Mouse (Mus musculus): Measurements from ENCODE around the gene Gm13287. TPM values are rescaled to one million over a fixed set of nuclear protein-coding genes. Genes with fewer than 3 reads are reported as not detected.
"Not testable (repeated sequence)": the region's sequence is repeated elsewhere in the genome, so short reads cannot be mapped to it uniquely, and the experiment has no call there.

Gene Gm13287
- polyA plus RNA-seq, 1 experiment from 2014 or later = not detected

DNA sequence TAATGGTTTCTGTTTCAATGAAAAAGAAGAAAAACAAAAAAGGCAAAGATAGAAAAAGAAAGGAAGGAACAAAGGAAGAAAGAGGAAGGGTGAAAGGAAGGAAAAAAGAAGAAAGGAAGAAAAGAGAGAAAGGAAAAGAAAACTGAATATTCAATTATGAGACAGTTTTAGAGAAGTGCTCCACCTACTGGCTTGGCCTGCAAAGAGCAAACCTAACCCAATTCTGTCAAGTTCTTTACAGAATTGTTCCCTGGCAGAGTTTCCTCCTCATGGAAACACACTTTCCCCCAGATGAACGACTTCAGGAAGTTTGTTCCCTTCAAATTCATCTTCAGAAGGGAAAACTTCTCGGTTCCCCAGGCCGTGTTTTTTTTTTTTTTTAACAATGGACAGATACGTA lies 19.9 kb downstream of the Gm13287 start:
- no peak overlapping the region for H3K4me2 ChIP-seq (ENCODE audit: low read depth, low read length)
- H3K4me3 ChIP-seq (ENCODE audit: low read depth, low read length) = no peak overlapping the region
- H3K9ac ChIP-seq (replicated peaks; ENCODE audit: low read depth, low read length) = no peak overlapping the region
- H3K36me3 ChIP-seq (ENCODE audit: control insufficient read depth, insufficient read depth, low read length) = no peaks in the 10 kb centered on the region
- 34% methylated on average over 4 of the region's 4 CpGs for WGBS
- H3K4me1 ChIP-seq (ENCODE audit: control insufficient read depth, insufficient read depth, low read length) = no peaks in the 10 kb centered on the region
- no peak for ATAC-seq (ENCODE audit: low read depth)
- no peaks in the 10 kb centered on the region for H3K27me3 ChIP-seq (ENCODE audit: control insufficient read depth, insufficient read depth, low read length)
- H3K9me3 ChIP-seq (ENCODE audit: control insufficient read depth, low read length) = no peaks in the 10 kb centered on the region
- no peak overlapping the region for H3K27ac ChIP-seq (ENCODE audit: low read depth, low read length)

- H3K27me3 ChIP-seq (ENCODE audit: control insufficient read depth, insufficient read depth, low read length); H3K4me3 ChIP-seq (ENCODE audit: low read depth, low read length); H3K4me2 ChIP-seq (ENCODE audit: low read depth, low read length); H3K27ac ChIP-seq (ENCODE audit: low read depth, low read length); H3K9ac ChIP-seq (replicated peaks; ENCODE audit: low read depth, low read length); H3K9me3 ChIP-seq (ENCODE audit: control insufficient read depth, low read length); H3K36me3 ChIP-seq (ENCODE audit: control insufficient read depth, insufficient read depth, low read length); ATAC-seq (ENCODE audit: low read depth); H3K4me1 ChIP-seq (ENCODE audit: control insufficient read depth, insufficient read depth, low read length): not testable (repeated sequence)
These were observed 24.1 kb downstream of the Gm13287 start, which contains the start of gene Ifna6 for GRCm38 (mm10) chr4:88827116-88827515. TSS of gene Ifna6 (plus strand) at chr4:88827416.

DNA sequence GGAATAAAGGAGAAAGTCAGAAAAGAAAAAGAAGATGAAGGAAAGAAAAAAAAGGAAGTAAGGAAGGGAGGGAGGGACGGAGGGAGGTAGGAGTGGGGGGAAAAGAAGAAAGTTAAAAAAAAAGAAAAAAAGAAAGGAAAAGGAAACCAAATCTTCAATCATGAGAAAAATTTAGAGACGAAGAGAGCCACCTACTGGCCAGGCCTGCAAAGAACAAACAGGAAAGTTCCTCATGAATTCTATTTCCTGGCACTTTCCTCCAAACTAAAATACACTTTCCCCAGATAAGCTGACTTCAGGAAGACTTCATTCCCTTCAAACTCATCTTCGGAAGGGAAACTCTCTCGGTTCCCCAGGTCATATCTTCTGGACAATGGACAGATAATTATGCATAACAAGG lies 27.5 kb downstream of the Gm13287 start:
- Histone ChIP-seq H3K9ac (replicated peaks; ENCODE audit: low read depth, low read length) (no peak overlapping the region), H3K4me3 (ENCODE audit: low read depth, low read length) (no peak overlapping the region), H3K4me1 (ENCODE audit: control insufficient read depth, insufficient read depth, low read length) (no peaks in the 10 kb centered on the region), H3K27me3 (ENCODE audit: control insufficient read depth, insufficient read depth, low read length) (no peaks in the 10 kb centered on the region), H3K36me3 (ENCODE audit: control insufficient read depth, insufficient read depth, low read length) (no peaks in the 10 kb centered on the region), H3K27ac (ENCODE audit: low read depth, low read length) (no peak overlapping the region), H3K4me2 (ENCODE audit: low read depth, low read length) (no peak overlapping the region), H3K9me3 (ENCODE audit: control insufficient read depth, low read length) (no peaks in the 10 kb centered on the region)
- 29% methylated on average over 4 of the region's 4 CpGs for WGBS
- no peak for ATAC-seq (ENCODE audit: low read depth)

GRCm38 (mm10) chr4:88835225-88835624 lies 32.2 kb downstream of the Gm13287 start, which contains the start of gene Ifna5:
TSS of gene Ifna5 (plus strand) at chr4:88835525.
- not testable (repeated sequence) for H3K4me2 ChIP-seq (ENCODE audit: low read depth, low read length); H3K36me3 ChIP-seq (ENCODE audit: control insufficient read depth, insufficient read depth, low read length); H3K4me3 ChIP-seq (ENCODE audit: low read depth, low read length); ATAC-seq (ENCODE audit: low read depth); H3K4me1 ChIP-seq (ENCODE audit: control insufficient read depth, insufficient read depth, low read length); H3K27ac ChIP-seq (ENCODE audit: low read depth, low read length); H3K9ac ChIP-seq (replicated peaks; ENCODE audit: low read depth, low read length); H3K27me3 ChIP-seq (ENCODE audit: control insufficient read depth, insufficient read depth, low read length); H3K9me3 ChIP-seq (ENCODE audit: control insufficient read depth, low read length)
- 92% methylated on average over 1 of the region's 1 CpGs for WGBS

- H3K4me1 ChIP-seq (ENCODE audit: control insufficient read depth, insufficient read depth, low read length) = no peaks in the 10 kb centered on the region
- H3K36me3 ChIP-seq (ENCODE audit: control insufficient read depth, insufficient read depth, low read length) = no peaks in the 10 kb centered on the region
- H3K4me3 ChIP-seq (ENCODE audit: low read depth, low read length) = no peak overlapping the region
- no peak overlapping the region for H3K9ac ChIP-seq (replicated peaks; ENCODE audit: low read depth, low read length)
- no peak for ATAC-seq (ENCODE audit: low read depth)
- no peak overlapping the region for H3K27ac ChIP-seq (ENCODE audit: low read depth, low read length)
- H3K27me3 ChIP-seq (ENCODE audit: control insufficient read depth, insufficient read depth, low read length) = no peaks in the 10 kb centered on the region
- no peaks in the 10 kb centered on the region for H3K9me3 ChIP-seq (ENCODE audit: control insufficient read depth, low read length)
- H3K4me2 ChIP-seq (ENCODE audit: low read depth, low read length) = no peak overlapping the region
- 45% methylated on average over 3 of the region's 3 CpGs for WGBS
These were observed 35.8 kb downstream of the Gm13287 start for GRCm38 (mm10) chr4:88838828-88839227.

DNA sequence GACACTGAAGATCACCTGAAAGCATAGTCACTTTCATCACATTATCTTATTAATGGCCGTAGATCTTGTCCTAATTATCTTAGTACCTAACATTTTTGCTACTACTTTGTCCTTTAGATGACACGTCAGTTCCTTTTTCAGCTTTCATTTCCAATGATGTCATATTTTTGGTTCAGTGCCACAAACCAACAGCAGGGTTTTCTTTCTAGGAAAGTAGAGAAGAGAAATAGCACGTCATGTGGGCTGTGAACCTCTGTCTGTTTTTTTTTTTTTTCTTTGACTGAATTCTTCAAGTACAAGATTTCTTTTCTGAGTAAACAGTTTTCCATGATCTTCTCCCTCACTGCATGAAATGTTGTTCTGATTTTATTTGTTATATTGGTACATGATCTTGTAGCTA lies 37.0 kb downstream of the Gm13287 start:
- 79% methylated on average over 3 of the region's 3 CpGs for WGBS
- Histone ChIP-seq H3K36me3 (ENCODE audit: control insufficient read depth, insufficient read depth, low read length) (no peaks in the 10 kb centered on the region), H3K4me3 (ENCODE audit: low read depth, low read length) (no peak overlapping the region), H3K4me1 (ENCODE audit: control insufficient read depth, insufficient read depth, low read length) (no peaks in the 10 kb centered on the region), H3K9me3 (ENCODE audit: control insufficient read depth, low read length) (no peaks in the 10 kb centered on the region), H3K9ac (replicated peaks; ENCODE audit: low read depth, low read length) (no peak overlapping the region), H3K27ac (ENCODE audit: low read depth, low read length) (no peak overlapping the region), H3K27me3 (ENCODE audit: control insufficient read depth, insufficient read depth, low read length) (no peaks in the 10 kb centered on the region), H3K4me2 (ENCODE audit: low read depth, low read length) (no peak overlapping the region)
- no peak for ATAC-seq (ENCODE audit: low read depth)

DNA sequence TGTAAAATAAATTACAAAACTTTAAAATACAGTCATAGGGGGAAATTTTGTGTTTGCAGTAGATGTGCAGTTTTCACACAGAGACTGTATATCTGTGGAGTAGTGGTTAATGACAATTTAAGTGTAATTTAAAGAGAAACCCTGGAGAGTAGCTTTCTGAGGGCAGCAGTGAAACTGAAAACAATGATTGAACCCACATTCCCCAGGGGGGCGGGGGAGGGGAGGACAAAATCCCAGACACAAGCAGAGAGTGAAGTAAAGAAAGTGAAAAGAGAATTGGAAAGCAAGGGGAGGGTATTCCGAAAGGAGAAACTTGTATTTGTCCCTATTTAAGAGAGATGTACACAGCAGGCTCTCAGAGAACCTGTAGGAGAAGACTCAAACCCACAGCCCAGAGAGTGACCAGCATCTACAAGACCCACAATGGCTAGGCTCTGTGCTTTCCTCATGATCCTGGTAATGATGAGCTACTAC lies 38.4 kb downstream of the Gm13287 start, which contains the start of gene Ifna4:
Ifna4 (plus strand) TSS at position 424 of the 474 bp plus-strand sequence.
- H3K4me3 ChIP-seq (ENCODE audit: low read depth, low read length) = no peak within 1 kb of the TSS
- no peak within 1 kb of the TSS for H3K9ac ChIP-seq (replicated peaks; ENCODE audit: low read depth, low read length)
- H3K27ac ChIP-seq (ENCODE audit: low read depth, low read length) = no peak within 1 kb of the TSS
- 48% methylated on average over 2 of the region's 2 CpGs for WGBS
- no peaks in the 10 kb centered on the region for H3K9me3 ChIP-seq (ENCODE audit: control insufficient read depth, low read length)
- no peaks in the 10 kb centered on the region for H3K27me3 ChIP-seq (ENCODE audit: control insufficient read depth, insufficient read depth, low read length)
- no peak within 1 kb of the TSS for H3K4me2 ChIP-seq (ENCODE audit: low read depth, low read length)
- no peaks in the 10 kb centered on the region for H3K36me3 ChIP-seq (ENCODE audit: control insufficient read depth, insufficient read depth, low read length)
- H3K4me1 ChIP-seq (ENCODE audit: control insufficient read depth, insufficient read depth, low read length) = no peaks in the 10 kb centered on the region
- ATAC-seq (ENCODE audit: low read depth) = no peak

- WGBS = 60% methylated on average over 2 of the region's 2 CpGs
- no peak for ATAC-seq (ENCODE audit: low read depth)
- H3K4me3 ChIP-seq (ENCODE audit: low read depth, low read length) = no peak overlapping the region
These were observed 42.3 kb downstream of the Gm13287 start for GRCm38 (mm10) chr4:88845334-88845733.

GRCm38 (mm10) chr4:88849698-88850097 lies 46.6 kb downstream of the Gm13287 start, which contains the start of gene Ifna1:
TSS of gene Ifna1 (plus strand) at chr4:88850087.
- no peak within 1 kb of the TSS for H3K27ac ChIP-seq (ENCODE audit: low read depth, low read length)
- H3K4me1 ChIP-seq (ENCODE audit: control insufficient read depth, insufficient read depth, low read length) = no peaks in the 10 kb centered on the region
- no peaks in the 10 kb centered on the region for H3K9me3 ChIP-seq (ENCODE audit: control insufficient read depth, low read length)
- H3K4me2 ChIP-seq (ENCODE audit: low read depth, low read length) = no peak within 1 kb of the TSS
- H3K36me3 ChIP-seq (ENCODE audit: control insufficient read depth, insufficient read depth, low read length) = no peaks in the 10 kb centered on the region
- H3K9ac ChIP-seq (replicated peaks; ENCODE audit: low read depth, low read length) = no peak within 1 kb of the TSS
- H3K27me3 ChIP-seq (ENCODE audit: control insufficient read depth, insufficient read depth, low read length) = no peaks in the 10 kb centered on the region
- no peak for ATAC-seq (ENCODE audit: low read depth)
- H3K4me3 ChIP-seq (ENCODE audit: low read depth, low read length) = no peak within 1 kb of the TSS
- WGBS = 68% methylated on average over 1 of the region's 1 CpGs

More at GRCm38 (mm10) chr4:88845334-88845733, 42.3 kb downstream of the Gm13287 start:
- Histone ChIP-seq H3K9me3 (ENCODE audit: control insufficient read depth, low read length) (no peaks in the 10 kb centered on the region), H3K4me1 (ENCODE audit: control insufficient read depth, insufficient read depth, low read length) (no peaks in the 10 kb centered on the region), H3K27me3 (ENCODE audit: control insufficient read depth, insufficient read depth, low read length) (no peaks in the 10 kb centered on the region), H3K4me2 (ENCODE audit: low read depth, low read length) (no peak overlapping the region), H3K27ac (ENCODE audit: low read depth, low read length) (no peak overlapping the region), H3K36me3 (ENCODE audit: control insufficient read depth, insufficient read depth, low read length) (no peaks in the 10 kb centered on the region), H3K9ac (replicated peaks; ENCODE audit: low read depth, low read length) (no peak overlapping the region)

Measured in neural tube, embryonic 14.5 days (tissue).